Mouse (Mus musculus): ENCODE measurements at regions not wholly inside any gene's neighbourhood (a gene's known extent, or its start where the extent isn't known, plus 50 kb on each side); places are given as distances from the start of the nearest gene placed in this dataset.

DNA sequence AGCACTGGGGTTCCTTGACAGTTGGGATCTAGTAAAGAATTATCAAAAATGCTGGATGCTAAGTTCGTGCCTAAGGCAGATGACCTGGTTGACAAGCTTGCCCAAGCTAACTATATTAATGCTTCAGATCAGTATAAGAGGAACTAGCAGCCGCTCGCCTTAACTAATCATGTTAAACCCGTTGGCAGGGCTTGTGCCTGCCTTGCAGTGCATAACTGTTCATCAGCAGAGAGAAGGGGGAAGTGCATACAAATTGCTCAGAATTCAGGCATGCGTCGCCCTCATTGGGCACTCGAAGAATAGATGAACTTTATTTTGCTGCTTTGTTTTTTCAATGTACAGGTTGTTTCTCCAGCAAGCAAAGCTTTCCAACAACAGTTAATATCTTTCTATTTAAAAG lies 419.3 kb downstream of the Gbe1 start:
- ATAC-seq (ENCODE audit: insufficient read depth) (no peak), DNase-seq (no peak)
- Histone ChIP-seq H3K4me3 (ENCODE audit: low read depth, low read length) (no peak overlapping the region), H3K27ac (ENCODE audit: low read depth) (no peak overlapping the region), H3K27me3 (ENCODE audit: insufficient read depth, low read length) (no peaks in the 10 kb centered on the region), H3K9me3 (ENCODE audit: low read depth, low read length) (no peaks in the 10 kb centered on the region), H3K9ac (no peak overlapping the region), H3K36me3 (ENCODE audit: insufficient read depth) (no peaks in the 10 kb centered on the region), H3K4me1 (ENCODE audit: insufficient read depth) (no peaks in the 10 kb centered on the region), H3K4me2 (no peak overlapping the region)
- TF ChIP-seq CTCF (IDR thresholded peaks at IDR 0.05; ENCODE audit: low read depth): no peak
- 84% methylated on average over 7 of the region's 7 CpGs for WGBS

DNA sequence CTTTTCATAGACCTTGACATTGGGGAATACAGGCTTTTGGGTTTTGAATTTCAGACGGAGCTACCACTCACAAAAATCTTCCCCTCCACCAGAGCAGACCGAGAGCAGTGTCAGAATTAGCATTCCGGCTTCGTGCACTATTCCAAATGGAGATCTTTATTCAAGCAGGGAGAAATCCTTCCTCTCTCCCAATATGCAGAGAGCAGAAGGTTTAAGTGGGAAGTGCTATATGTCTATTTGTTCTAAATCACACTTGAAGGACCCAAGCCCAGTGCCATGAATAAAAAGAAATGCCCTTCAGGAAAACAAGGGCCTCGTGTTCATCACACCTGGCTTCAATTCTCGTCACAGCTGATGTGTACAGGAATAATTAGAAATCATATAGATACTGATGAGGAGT lies 426.3 kb downstream of the Gbe1 start:
- no peaks in the 10 kb centered on the region for H3K27me3 ChIP-seq (ENCODE audit: insufficient read depth, low read length)
- no peak overlapping the region for H3K27ac ChIP-seq (ENCODE audit: low read depth)
- no peak overlapping the region for H3K9ac ChIP-seq
- H3K4me1 ChIP-seq (ENCODE audit: insufficient read depth): no peaks in the 10 kb centered on the region
- H3K36me3 ChIP-seq (ENCODE audit: insufficient read depth): no peaks in the 10 kb centered on the region
- no peak for TF ChIP-seq CTCF (IDR thresholded peaks at IDR 0.05; ENCODE audit: low read depth)
- H3K4me2 ChIP-seq: no peak overlapping the region
- ATAC-seq (ENCODE audit: insufficient read depth): no peak
- WGBS: 72% methylated on average over 6 of the region's 6 CpGs
- H3K9me3 ChIP-seq (ENCODE audit: low read depth, low read length): no peaks in the 10 kb centered on the region
- DNase-seq: no peak
- no peak overlapping the region for H3K4me3 ChIP-seq (ENCODE audit: low read depth, low read length)

DNA sequence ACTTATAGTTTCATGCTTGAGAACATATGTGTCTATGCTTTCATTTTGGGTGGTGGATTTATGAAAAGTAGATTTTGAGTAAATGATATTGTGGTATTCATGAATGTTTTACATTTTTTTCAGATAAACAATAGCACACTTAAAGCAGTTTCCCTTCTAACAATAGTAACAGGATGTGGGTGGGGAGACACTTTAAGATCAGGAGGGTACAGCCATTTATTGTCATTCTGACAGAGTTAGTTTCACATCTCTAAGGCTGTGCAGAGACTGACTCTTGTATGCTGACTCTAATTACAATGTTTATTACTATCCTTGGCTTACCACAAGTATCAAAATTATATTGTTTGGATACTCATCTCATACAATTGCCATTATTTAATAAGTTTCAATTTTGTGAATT lies 440.5 kb downstream of the Gbe1 start:
- no peak for ATAC-seq (ENCODE audit: insufficient read depth)
- Histone ChIP-seq H3K9ac (no peak overlapping the region), H3K27ac (ENCODE audit: low read depth) (no peak overlapping the region), H3K4me3 (ENCODE audit: low read depth, low read length) (no peak overlapping the region), H3K4me1 (ENCODE audit: insufficient read depth) (no peaks in the 10 kb centered on the region), H3K9me3 (ENCODE audit: low read depth, low read length) (no peaks in the 10 kb centered on the region), H3K4me2 (no peak overlapping the region), H3K27me3 (ENCODE audit: insufficient read depth, low read length) (no peaks in the 10 kb centered on the region), H3K36me3 (ENCODE audit: insufficient read depth) (no peaks in the 10 kb centered on the region)
- no peak for TF ChIP-seq CTCF (IDR thresholded peaks at IDR 0.05; ENCODE audit: low read depth)
- peak; percentile 14 for DNase-seq

DNA sequence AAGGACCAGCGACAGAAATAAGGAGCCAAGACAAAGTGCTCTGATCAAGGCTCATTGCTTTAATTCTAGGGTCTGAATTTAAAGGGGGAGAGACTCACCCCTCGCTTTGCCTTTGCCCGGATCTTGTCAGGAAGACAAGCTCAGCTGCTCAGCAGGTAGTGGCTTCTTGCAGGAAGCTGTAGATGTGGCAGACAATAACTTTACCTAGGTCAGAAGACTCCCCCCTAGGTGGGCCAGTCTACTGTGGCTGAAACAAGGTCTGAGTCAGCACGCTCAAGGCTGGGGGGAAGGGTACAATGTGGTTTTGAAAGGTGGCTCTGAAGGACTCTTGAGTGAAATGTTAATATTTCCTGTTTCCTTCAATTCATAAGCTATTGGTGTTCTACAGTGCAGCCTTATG lies 484.3 kb downstream of the Gbe1 start:
- WGBS: 73% methylated on average over 4 of the region's 4 CpGs
- Histone ChIP-seq H3K27ac (ENCODE audit: low read depth) (no peak overlapping the region), H3K36me3 (ENCODE audit: insufficient read depth) (no peaks in the 10 kb centered on the region), H3K27me3 (ENCODE audit: insufficient read depth, low read length) (no peaks in the 10 kb centered on the region), H3K9me3 (ENCODE audit: low read depth, low read length) (no peaks in the 10 kb centered on the region), H3K4me1 (ENCODE audit: insufficient read depth) (no peaks in the 10 kb centered on the region), H3K4me2 (no peak overlapping the region), H3K9ac (no peak overlapping the region), H3K4me3 (ENCODE audit: low read depth, low read length) (no peak overlapping the region)
- TF ChIP-seq CTCF (IDR thresholded peaks at IDR 0.05; ENCODE audit: low read depth): no peak
- no peak for ATAC-seq (ENCODE audit: insufficient read depth)
- DNase-seq: no peak

DNA sequence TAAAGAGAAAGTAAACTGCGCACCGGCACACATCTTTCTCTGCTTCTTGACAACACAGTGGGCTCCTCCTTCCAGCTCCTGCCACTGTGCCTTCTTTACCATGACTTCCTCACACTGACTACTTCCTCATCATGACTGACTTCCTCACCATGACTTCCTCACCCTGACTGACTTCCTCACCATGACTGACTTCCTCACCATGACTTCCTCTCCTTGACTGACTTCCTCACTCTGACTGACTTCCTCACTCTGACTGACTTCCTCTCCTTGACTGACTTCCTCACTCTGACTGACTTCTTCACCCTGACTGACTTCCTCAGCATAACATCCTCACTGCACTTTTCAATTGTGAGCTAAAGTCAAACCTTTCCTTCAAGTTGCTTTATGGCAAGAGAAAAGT lies 489.8 kb downstream of the Gbe1 start:
- H3K9ac ChIP-seq: no peak overlapping the region
- H3K4me1 ChIP-seq (ENCODE audit: insufficient read depth): no peaks in the 10 kb centered on the region
- no peaks in the 10 kb centered on the region for H3K36me3 ChIP-seq (ENCODE audit: insufficient read depth)
- H3K4me2 ChIP-seq: no peak overlapping the region
- 74% methylated on average over 2 of the region's 2 CpGs for WGBS
- no peak for TF ChIP-seq CTCF (IDR thresholded peaks at IDR 0.05; ENCODE audit: low read depth)
- no peak for DNase-seq
- H3K9me3 ChIP-seq (ENCODE audit: low read depth, low read length): no peaks in the 10 kb centered on the region
- no peak for ATAC-seq (ENCODE audit: insufficient read depth)
- H3K27ac ChIP-seq (ENCODE audit: low read depth): no peak overlapping the region
- H3K27me3 ChIP-seq (ENCODE audit: insufficient read depth, low read length): no peaks in the 10 kb centered on the region
- no peak overlapping the region for H3K4me3 ChIP-seq (ENCODE audit: low read depth, low read length)

DNA sequence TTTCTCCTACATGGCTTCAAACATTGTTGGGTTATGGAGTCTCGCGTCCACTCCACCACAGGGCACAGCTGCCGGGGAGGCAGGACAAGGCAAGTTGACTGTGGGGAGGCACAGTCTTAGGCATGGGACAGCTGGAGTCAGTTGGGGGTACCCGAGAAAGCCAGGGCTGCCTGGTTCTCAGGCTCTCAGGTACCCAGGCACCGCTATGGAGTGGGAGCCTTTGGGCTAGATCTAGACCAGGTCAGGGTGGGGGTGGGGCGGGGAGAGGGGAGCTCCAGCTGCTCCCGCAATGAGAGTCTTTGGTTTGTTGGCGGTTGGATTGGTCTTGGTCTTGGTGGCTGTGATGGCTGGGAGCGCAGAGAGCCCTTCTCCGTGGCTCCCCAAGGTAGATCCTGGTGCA lies 512.2 kb downstream of the Gbe1 start:
- Histone ChIP-seq H3K9ac (no peak overlapping the region), H3K27me3 (ENCODE audit: insufficient read depth, low read length) (no peaks in the 10 kb centered on the region), H3K36me3 (ENCODE audit: insufficient read depth) (no peaks in the 10 kb centered on the region), H3K4me2 (no peak overlapping the region), H3K27ac (ENCODE audit: low read depth) (no peak overlapping the region), H3K9me3 (ENCODE audit: low read depth, low read length) (no peaks in the 10 kb centered on the region), H3K4me3 (ENCODE audit: low read depth, low read length) (no peak overlapping the region), H3K4me1 (ENCODE audit: insufficient read depth) (no peaks in the 10 kb centered on the region)
- TF ChIP-seq CTCF (IDR thresholded peaks at IDR 0.05; ENCODE audit: low read depth): no peak
- DNase-seq: no peak
- no peak for ATAC-seq (ENCODE audit: insufficient read depth)
- 88% methylated on average over 10 of the region's 10 CpGs for WGBS

DNA sequence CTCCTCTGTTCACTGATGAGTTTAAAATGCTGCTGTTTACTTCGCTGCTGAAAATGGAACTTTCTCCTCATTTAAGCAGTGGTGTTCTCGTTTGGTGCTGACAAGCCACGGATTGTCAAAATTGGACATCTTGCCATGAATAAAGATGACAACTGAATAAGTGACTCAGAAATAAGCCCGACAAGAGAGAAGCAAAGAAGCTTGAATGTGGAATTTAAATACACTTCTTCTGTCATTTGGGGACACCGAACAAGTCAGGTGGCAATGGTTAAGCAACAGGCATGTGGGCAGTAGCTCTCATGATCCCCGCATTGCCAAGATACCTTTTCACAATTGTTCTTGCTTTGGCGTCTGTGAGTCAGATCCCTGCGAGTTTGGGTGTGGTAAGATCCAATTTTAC lies 521.3 kb downstream of the Gbe1 start:
- no peak overlapping the region for H3K4me3 ChIP-seq (ENCODE audit: low read depth, low read length)
- H3K4me1 ChIP-seq (ENCODE audit: insufficient read depth): no peaks in the 10 kb centered on the region
- ATAC-seq (ENCODE audit: insufficient read depth) (no peak), DNase-seq (no peak)
- no peak overlapping the region for H3K27ac ChIP-seq (ENCODE audit: low read depth)
- H3K9ac ChIP-seq: no peak overlapping the region
- TF ChIP-seq CTCF (IDR thresholded peaks at IDR 0.05; ENCODE audit: low read depth): no peak
- H3K4me2 ChIP-seq: no peak overlapping the region
- no peaks in the 10 kb centered on the region for H3K9me3 ChIP-seq (ENCODE audit: low read depth, low read length)
- no peaks in the 10 kb centered on the region for H3K36me3 ChIP-seq (ENCODE audit: insufficient read depth)
- WGBS: 82% methylated on average over 8 of the region's 8 CpGs
- no peaks in the 10 kb centered on the region for H3K27me3 ChIP-seq (ENCODE audit: insufficient read depth, low read length)

DNA sequence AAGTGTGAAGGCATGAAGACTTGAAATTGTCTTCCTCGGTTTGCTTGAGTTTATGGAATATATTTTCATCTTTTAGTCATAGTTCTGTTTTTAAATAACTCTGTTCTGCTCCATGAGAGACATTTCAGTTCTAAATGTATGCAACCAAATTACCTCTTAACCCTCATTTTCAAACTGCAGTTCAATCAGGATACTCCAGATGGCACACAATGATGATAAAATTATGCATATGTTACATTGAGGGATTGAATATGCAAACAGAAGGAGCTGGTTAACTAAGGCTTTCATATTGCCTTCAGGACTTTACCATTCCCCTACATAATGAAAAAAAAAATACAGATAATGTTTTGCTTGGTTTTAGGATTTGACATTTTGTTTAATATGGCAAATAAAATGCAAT lies 524.4 kb downstream of the Gbe1 start:
- Histone ChIP-seq H3K4me3 (ENCODE audit: low read depth, low read length) (no peak overlapping the region), H3K27ac (ENCODE audit: low read depth) (no peak overlapping the region), H3K4me2 (no peak overlapping the region), H3K9ac (no peak overlapping the region), H3K27me3 (ENCODE audit: insufficient read depth, low read length) (no peaks in the 10 kb centered on the region), H3K9me3 (ENCODE audit: low read depth, low read length) (no peaks in the 10 kb centered on the region), H3K36me3 (ENCODE audit: insufficient read depth) (no peaks in the 10 kb centered on the region), H3K4me1 (ENCODE audit: insufficient read depth) (no peaks in the 10 kb centered on the region)
- ATAC-seq (ENCODE audit: insufficient read depth) (no peak), DNase-seq (peak; percentile 25)
- WGBS: 80% methylated on average over 1 of the region's 1 CpGs
- TF ChIP-seq CTCF (IDR thresholded peaks at IDR 0.05; ENCODE audit: low read depth): no peak
